7 mouse cellular contexts compared by ENCODE assay signal in the genomic region with DNA sequence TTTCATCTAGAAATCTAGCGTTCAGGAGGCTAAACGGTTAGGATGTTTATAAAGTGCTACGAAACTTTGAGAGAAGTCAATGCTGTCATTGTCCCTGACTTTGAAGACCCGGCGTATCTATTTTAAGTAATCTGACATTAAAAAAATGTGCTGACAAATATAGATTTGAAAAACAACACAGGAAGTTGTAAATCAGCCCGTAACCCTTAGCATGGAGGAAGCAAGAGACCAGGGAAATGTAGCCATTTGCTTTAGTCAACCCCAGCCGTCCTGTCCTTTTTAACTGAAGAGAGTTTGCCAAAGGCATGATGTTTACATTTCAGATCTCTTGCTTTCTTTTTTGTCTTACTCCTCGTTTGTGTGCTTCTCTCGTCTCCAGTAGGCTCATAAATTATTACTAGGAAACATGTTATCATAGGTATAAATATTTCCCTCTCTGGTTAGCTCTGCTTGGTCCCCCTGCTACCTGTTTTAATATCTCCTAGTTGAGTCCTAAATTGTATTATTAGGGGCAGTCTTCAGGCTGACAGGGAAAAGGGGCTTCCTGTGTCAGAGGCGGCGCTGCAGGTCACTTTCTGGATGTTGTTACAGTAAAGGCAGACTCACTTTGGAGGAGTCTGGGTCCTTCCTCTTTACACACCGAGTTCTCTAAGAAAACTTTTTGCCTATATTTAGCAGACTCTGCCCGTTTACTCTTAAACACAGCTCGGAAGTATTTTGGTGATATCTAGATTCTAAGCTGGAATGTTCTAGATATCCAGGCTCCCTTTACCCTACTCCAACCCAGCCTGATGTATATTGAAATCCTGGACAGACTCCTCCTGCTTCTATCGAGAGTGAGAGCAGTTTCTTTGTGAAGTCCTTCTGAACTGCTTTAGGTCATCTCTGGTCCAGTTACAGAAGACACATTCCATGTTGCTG.
DNase-seq lines count a peak whose midpoint lies in the region; ATAC-seq lines count a peak whose summit lies in the region.

No protein-coding gene starts in this region.

- H3K27ac ChIP-seq in embryonic facial prominence, embryonic 14.5 days (replicated peaks; ENCODE audit: low read depth, low read length), result peak overlapping the region; percentile 39
- peak overlapping the region; percentile 60 for H3K27ac ChIP-seq in kidney, embryonic 14.5 days (ENCODE audit: low read depth, low read length)

- peaks cover 28% of the 10 kb centered on the region for H3K4me1 ChIP-seq in embryonic facial prominence, embryonic 14.5 days (ENCODE audit: control insufficient read depth, insufficient read depth, low read length)
- peaks cover 17% of the 10 kb centered on the region for H3K4me1 ChIP-seq in kidney, embryonic 14.5 days (ENCODE audit: control insufficient read depth, insufficient read depth, low read length)

- H3K9me3 ChIP-seq in embryonic facial prominence, embryonic 14.5 days (ENCODE audit: control insufficient read depth, low read length), result no peaks in the 10 kb centered on the region
- H3K9me3 ChIP-seq in kidney, embryonic 14.5 days (ENCODE audit: control insufficient read depth, low read length), result no peaks in the 10 kb centered on the region

- H3K4me2 ChIP-seq in embryonic facial prominence, embryonic 14.5 days (ENCODE audit: low read depth, low read length), result 0 out of 2 replicates have a peak overlapping the region, but pooled peaks have one; percentile 7
- H3K4me2 ChIP-seq in kidney, embryonic 14.5 days (replicated peaks; ENCODE audit: low read depth, low read length), result peak overlapping the region; percentile 29

- no peak for DNase-seq in embryonic facial prominence, embryonic 14.5 days (ENCODE audit: low spot score)
- peak; percentile 30 for DNase-seq in lung, postnatal 14 days
- DNase-seq in retina, postnatal 1 day, result no peak
- DNase-seq in retina, embryonic 14.5 days (ENCODE audit: low spot score), result no peak

- peak; percentile 64 for ATAC-seq in activated CD4-positive, CD25-positive, alpha-beta regulatory T cell, adult 4 months
- no peak for ATAC-seq in embryonic facial prominence, embryonic 14.5 days (ENCODE audit: low read depth)
- peak; percentile 67 for ATAC-seq in kidney, embryonic 14.5 days (ENCODE audit: low FRiP score, low TSS enrichment)
- no peak; the same call in 1 of the 2 replicates for ATAC-seq in monocyte, adult 5-6 weeks (replicated peaks; ENCODE audit: insufficient number of reproducible peaks, low FRiP score, low TSS enrichment, poor library complexity, severe bottlenecking)

- H3K4me3 ChIP-seq in embryonic facial prominence, embryonic 14.5 days (ENCODE audit: low read depth, low read length), result no peak overlapping the region
- H3K4me3 ChIP-seq in kidney, embryonic 14.5 days (ENCODE audit: low read length), result no peak overlapping the region

- 32% methylated on average over 15 of the region's 15 CpGs for WGBS in embryonic facial prominence, embryonic 14.5 days
- 16% methylated on average over 15 of the region's 15 CpGs for WGBS in kidney, embryonic 14.5 days

- no peaks in the 10 kb centered on the region for H3K27me3 ChIP-seq in embryonic facial prominence, embryonic 14.5 days (replicated peaks; ENCODE audit: control insufficient read depth, insufficient read depth, low read length)
- H3K27me3 ChIP-seq in kidney, embryonic 14.5 days (ENCODE audit: control insufficient read depth, insufficient read depth, low read length), result no peaks in the 10 kb centered on the region

- H3K36me3 ChIP-seq in embryonic facial prominence, embryonic 14.5 days (ENCODE audit: control insufficient read depth, insufficient read depth, low read length), result no peaks in the 10 kb centered on the region
- no peaks in the 10 kb centered on the region for H3K36me3 ChIP-seq in kidney, embryonic 14.5 days (ENCODE audit: control insufficient read depth, insufficient read depth, low read length)

- H3K9ac ChIP-seq in embryonic facial prominence, embryonic 14.5 days (ENCODE audit: low read depth, low read length), result 0 out of 2 replicates have a peak overlapping the region, but pooled peaks have one; percentile 9
- H3K9ac ChIP-seq in kidney, embryonic 14.5 days (ENCODE audit: low read depth, low read length), result no peak overlapping the region

Comparison
In these comparisons a context has a peak if more than half of its experiments do, and no peak if none do; other contexts are left out.
1. ATAC-seq: peak in activated CD4-positive, CD25-positive, alpha-beta regulatory T cell, adult 4 months (single experiment) and kidney, embryonic 14.5 days (single experiment); none in embryonic facial prominence, embryonic 14.5 days (single experiment) and monocyte, adult 5-6 weeks (single experiment).